Mouse (Mus musculus) embryonic facial prominence, embryonic 11.5 days (tissue): ENCODE measurements around the gene Clp1. TPM values are rescaled to one million over a fixed set of nuclear protein-coding genes. Genes with fewer than 3 reads are reported as not detected.
A peak's percentile ranks its signal among the peaks of the same experiment; 100 is the strongest.

ENCODE experiments used
- ATAC-seq: fragments of 200-750 bp; cut with Nextera tagmentation; replicated peaks from 2 replicates; pipeline ENCODE4 v1.8.0; 2017; ENCODE audit warnings: low read depth; ENCODE audit not compliant: insufficient number of reproducible peaks, low FRiP score, low TSS enrichment
- DNase-seq: peaks from one replicate; pipeline ENCODE4 v3.0.0-alpha.2; 2015; ENCODE audit warnings: low spot score
- H3K27ac ChIP-seq: fragments of 300-500 bp; sonication (generic); replicated peaks from 2 replicates; pipeline ENCODE4 v1.5.1; 2014; ENCODE audit warnings: mild to moderate bottlenecking, low read depth, low read length, control low read depth
- H3K27me3 ChIP-seq: fragments of 300-500 bp; sonication (generic); 2 replicates; pipeline ENCODE4 v1.6.1; 2014; ENCODE audit warnings: mild to moderate bottlenecking, low read length, moderate library complexity, mixed read lengths; ENCODE audit not compliant: control insufficient read depth, insufficient read depth
- H3K36me3 ChIP-seq: fragments of 300-500 bp; sonication (generic); replicated peaks from 2 replicates; pipeline ENCODE4 v1.6.1; 2014; ENCODE audit warnings: low read depth, mild to moderate bottlenecking, low read length, moderate library complexity, mixed read lengths; ENCODE audit not compliant: control insufficient read depth, insufficient read depth
- H3K4me1 ChIP-seq: fragments of 300-500 bp; sonication (generic); 2 replicates; pipeline ENCODE4 v1.6.1; 2014; ENCODE audit warnings: low read length, mixed read lengths; ENCODE audit not compliant: control insufficient read depth, insufficient read depth
- H3K4me2 ChIP-seq: fragments of 300-500 bp; sonication (generic); 2 replicates; pipeline ENCODE4 v1.6.1; 2014; ENCODE audit warnings: low read depth, mild to moderate bottlenecking, control low read depth, low read length, moderate library complexity
- H3K4me3 ChIP-seq: fragments of 300-500 bp; sonication (generic); 2 replicates; pipeline ENCODE4 v1.5.1; 2014; ENCODE audit warnings: low read depth, low read length, control low read depth
- H3K9ac ChIP-seq: fragments of 300-500 bp; sonication (generic); replicated peaks from 2 replicates; pipeline ENCODE4 v1.6.1; 2014; ENCODE audit warnings: mild to moderate bottlenecking, control low read depth, low read length
- H3K9me3 ChIP-seq: fragments of 300-500 bp; sonication (generic); replicated peaks from 2 replicates; pipeline ENCODE4 v1.6.1; 2016; ENCODE audit warnings: mild to moderate bottlenecking, low read length, inconsistent platforms, mixed read lengths; ENCODE audit not compliant: control insufficient read depth
- WGBS: fragments of 180-500 bp; shearing (Covaris S2); extraction: QIAGEN DNeasy Blood & Tissue Kit; methylation state at CpG from one replicate; pipeline ENCODE4 v1.1.7; 2014; 5-methylcytosine and 5-hydroxymethylcytosine counted together
- polyA plus RNA-seq: library from polyadenylated mRNA; unstranded; fragments of >200 nt; fragmentation: Nextera tagmentation; extraction: Ambion mirVana; gene quantifications from 2 replicates; pipeline ENCODE4 v1.2.1, GENCODE M21; 2014

The Clp1 gene
- 58.5 and 61.1 TPM in 2 replicates for polyA plus RNA-seq

GRCm38 (mm10) chr2:84727172-84727858 is at the start of gene Clp1:
Gene Clp1, minus strand, starts transcription at chr2:84727350.
- DNase-seq (peak; percentile 99), ATAC-seq (peak; percentile 94)
- Histone ChIP-seq H3K36me3 (peaks cover 4% of the 10 kb centered on the region), H3K4me1 (no peaks in the 10 kb centered on the region), H3K9me3 (no peaks in the 10 kb centered on the region), H3K4me2 (peak within 1 kb of the TSS; percentile 76), H3K9ac (peak within 1 kb of the TSS; percentile 62), H3K27ac (no peak within 1 kb of the TSS), H3K27me3 (no peaks in the 10 kb centered on the region), H3K4me3 (peak within 1 kb of the TSS; percentile 58)
- WGBS, result under 1% methylated on average over 39 of the region's 39 CpGs

- no peaks in the 10 kb centered on the region for H3K27me3 ChIP-seq
- DNase-seq, result no peak
- WGBS, result 92% methylated on average over 6 of the region's 6 CpGs
- no peaks in the 10 kb centered on the region for H3K9me3 ChIP-seq
- no peak overlapping the region for H3K9ac ChIP-seq
- peaks cover 3% of the 10 kb centered on the region; the same call in 1 of the 2 replicates for H3K4me1 ChIP-seq
- ATAC-seq, result no peak
- no peak overlapping the region for H3K27ac ChIP-seq
- H3K4me3 ChIP-seq, result no peak overlapping the region
- no peak overlapping the region for H3K4me2 ChIP-seq
- H3K36me3 ChIP-seq, result no peaks in the 10 kb centered on the region
These were observed 48.5 kb upstream of the Clp1 start for GRCm38 (mm10) chr2:84775665-84776064.

GRCm38 (mm10) chr2:84775241-84775640 is 48.1 kb upstream of the Clp1 start, which contains the start of gene Serping1:
Gene Serping1, minus strand, starts transcription at chr2:84775444.
- ATAC-seq (no peak), DNase-seq (no peak)
- Histone ChIP-seq H3K36me3 (no peaks in the 10 kb centered on the region), H3K4me3 (peak within 1 kb of the TSS; percentile 16), H3K27me3 (no peaks in the 10 kb centered on the region), H3K4me2 (peak within 1 kb of the TSS; percentile 46), H3K4me1 (peaks cover 3% of the 10 kb centered on the region; the same call in 1 of the 2 replicates), H3K9me3 (no peaks in the 10 kb centered on the region), H3K27ac (peak within 1 kb of the TSS; percentile 24; the same call in 1 of the 2 replicates), H3K9ac (peak within 1 kb of the TSS; percentile 58)
- WGBS, result 63% methylated on average over 9 of the region's 9 CpGs

- peak overlapping the region; percentile 46 for H3K4me2 ChIP-seq
- peak overlapping the region; percentile 16 for H3K4me3 ChIP-seq
- H3K27me3 ChIP-seq, result no peaks in the 10 kb centered on the region
- peak; percentile 79 for DNase-seq
- no peaks in the 10 kb centered on the region for H3K36me3 ChIP-seq
- H3K9ac ChIP-seq, result peak overlapping the region; percentile 58
- H3K27ac ChIP-seq, result peak overlapping the region; percentile 24; the same call in 1 of the 2 replicates
- ATAC-seq, result peak; percentile 95
- H3K4me1 ChIP-seq, result peaks cover 3% of the 10 kb centered on the region; the same call in 1 of the 2 replicates
- WGBS, result 0% methylated on average over 14 of the region's 15 CpGs
- no peaks in the 10 kb centered on the region for H3K9me3 ChIP-seq
These were observed 47.6 kb upstream of the Clp1 start for GRCm38 (mm10) chr2:84774751-84775150.

- Histone ChIP-seq H3K9ac (no peak overlapping the region), H3K36me3 (no peaks in the 10 kb centered on the region), H3K4me3 (no peak overlapping the region), H3K27ac (no peak overlapping the region), H3K4me2 (no peak overlapping the region), H3K4me1 (peaks cover 3% of the 10 kb centered on the region; the same call in 1 of the 2 replicates), H3K27me3 (no peaks in the 10 kb centered on the region), H3K9me3 (no peaks in the 10 kb centered on the region)
- DNase-seq (no peak), ATAC-seq (no peak)
- 91% methylated on average over 5 of the region's 5 CpGs for WGBS
These were observed 46.0 kb upstream of the Clp1 start for GRCm38 (mm10) chr2:84773195-84773594.

- Histone ChIP-seq H3K27ac (no peak overlapping the region), H3K4me3 (no peak overlapping the region), H3K27me3 (no peaks in the 10 kb centered on the region), H3K9me3 (no peaks in the 10 kb centered on the region), H3K4me1 (peaks cover 3% of the 10 kb centered on the region; the same call in 1 of the 2 replicates), H3K9ac (no peak overlapping the region), H3K36me3 (no peaks in the 10 kb centered on the region), H3K4me2 (no peak overlapping the region)
- ATAC-seq (no peak), DNase-seq (no peak)
- WGBS, result 78% methylated on average over 4 of the region's 4 CpGs
These were observed 45.3 kb upstream of the Clp1 start for GRCm38 (mm10) chr2:84772454-84772853.

- Histone ChIP-seq H3K4me2 (no peak overlapping the region), H3K27ac (no peak overlapping the region), H3K9ac (no peak overlapping the region), H3K4me1 (peaks cover 3% of the 10 kb centered on the region; the same call in 1 of the 2 replicates), H3K36me3 (no peaks in the 10 kb centered on the region), H3K4me3 (no peak overlapping the region), H3K9me3 (no peaks in the 10 kb centered on the region), H3K27me3 (no peaks in the 10 kb centered on the region)
- WGBS, result 81% methylated on average over 6 of the region's 6 CpGs
- no peak for DNase-seq
- ATAC-seq, result no peak
These were observed 43.4 kb upstream of the Clp1 start for GRCm38 (mm10) chr2:84770501-84770900.

- Histone ChIP-seq H3K27ac (no peak overlapping the region), H3K9ac (no peak overlapping the region), H3K9me3 (no peaks in the 10 kb centered on the region), H3K36me3 (no peaks in the 10 kb centered on the region), H3K4me3 (no peak overlapping the region), H3K27me3 (no peaks in the 10 kb centered on the region), H3K4me2 (no peak overlapping the region), H3K4me1 (no peaks in the 10 kb centered on the region)
- WGBS, result 80% methylated on average over 1 of the region's 1 CpGs
- ATAC-seq (no peak), DNase-seq (no peak)
These were observed 35.7 kb upstream of the Clp1 start for GRCm38 (mm10) chr2:84762818-84763217.
